Mouse (Mus musculus) myocyte (in vitro differentiated cells): Measurements from ENCODE around the gene Stk32c.

Source experiments
- MYOD1 ChIP-seq, 3 experiments: IDR thresholded peaks; one replicate each; pipeline ENCODE4 v1.6.1; 2011; ENCODE audit warnings: control low read depth in 2 of 3, low read depth in 2 of 3, mild to moderate bottlenecking in 2 of 3, moderate library complexity in 1 of 3; ENCODE audit not compliant: insufficient read length in 2 of 3, control insufficient read depth in 1 of 3
- MYOG ChIP-seq, 3 experiments: IDR thresholded peaks; one replicate each; pipeline ENCODE4 v1.6.1; 2011; ENCODE audit warnings: control low read depth in 2 of 3, low read depth in 2 of 3, mild to moderate bottlenecking in 2 of 3; ENCODE audit not compliant: insufficient read length in 2 of 3, control insufficient read depth in 1 of 3, insufficient read depth in 1 of 3
- POLR2A ChIP-seq: IDR thresholded peaks from one replicate; pipeline ENCODE4 v1.6.1; 2011; ENCODE audit warnings: low read depth, mild to moderate bottlenecking, control low read depth, moderate library complexity; ENCODE audit not compliant: insufficient read length
- USF1 ChIP-seq: IDR thresholded peaks from one replicate; pipeline ENCODE4 v1.6.1; 2011; ENCODE audit warnings: low read depth, mild to moderate bottlenecking, control low read depth, moderate library complexity

- TF ChIP-seq MYOG (IDR thresholded peaks at IDR 0.05; ENCODE audit: control insufficient read depth in 1 of 3, insufficient read depth in 1 of 3, insufficient read length in 2 of 3, low read depth in 2 of 3) (no peak), POLR2A (no peak), USF1 (no peak), MYOD1 (IDR thresholded peaks at IDR 0.05; ENCODE audit: control insufficient read depth in 1 of 3, insufficient read length in 2 of 3, low read depth in 2 of 3) (no peak)
Observed at GRCm38 (mm10) chr7:139179299-139179698, 33.8 kb downstream of the Stk32c start.
